Mouse (Mus musculus) adrenal gland, adult (tissue): Measurements from ENCODE around the gene Fxyd5.
A peak's percentile ranks its signal among the peaks of the same experiment; 100 is the strongest.

Source experiments
- DNase-seq, 2 experiments: peaks; one replicate each; pipeline ENCODE4 v3.0.0; 2022 to 2023; ENCODE audit warnings: low spot score in 1 of 2; ENCODE audit not compliant: inconsistent age in 2 of 2

Gene Fxyd5

DNA sequence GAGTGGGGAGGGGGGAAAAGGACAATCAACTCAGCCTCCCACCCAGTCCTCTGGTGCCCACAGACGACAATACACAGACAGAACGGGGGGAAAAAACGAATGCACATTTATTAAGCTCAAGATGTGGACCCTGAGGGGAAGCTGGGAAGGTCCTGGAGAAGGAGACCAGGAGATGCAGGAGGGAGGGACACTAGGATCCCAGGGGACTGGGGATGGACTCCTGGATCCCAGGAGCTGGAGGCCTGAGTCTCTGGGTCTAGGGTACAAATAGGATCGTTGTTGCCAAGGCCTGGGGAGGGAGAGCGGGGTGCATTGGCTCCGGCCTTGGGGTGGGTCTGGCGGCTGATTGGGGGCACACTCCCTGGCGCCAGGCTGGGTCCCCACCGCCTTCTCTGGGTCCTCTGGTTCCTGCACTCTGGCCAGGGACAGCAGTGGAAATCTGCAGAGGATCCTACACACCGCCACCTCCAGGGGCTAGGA is at the start of gene Fxyd5:
Fxyd5 (minus strand) TSS at position 51 of the 480 bp plus-strand sequence.
- DNase-seq: no peak

DNA sequence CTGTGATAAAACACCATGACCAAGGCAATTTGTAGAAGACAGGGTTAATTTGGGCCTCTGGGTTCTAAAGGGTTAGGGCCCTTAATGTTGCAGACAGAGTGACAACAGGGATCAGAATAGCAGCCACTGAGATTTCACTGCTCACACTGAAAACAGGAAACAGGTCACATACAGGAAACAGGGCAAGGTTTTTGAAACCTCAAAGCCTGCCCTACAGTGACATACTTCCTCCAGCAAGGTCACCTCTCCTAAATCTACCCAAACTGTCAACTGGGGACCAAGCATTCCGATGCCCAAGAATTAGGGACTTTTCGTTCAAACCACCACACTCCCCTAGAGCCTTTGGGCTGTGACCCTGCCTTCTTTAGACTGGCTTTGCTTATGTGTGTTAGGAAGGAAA is 47.4 kb upstream of the Fxyd5 start:
- DNase-seq: no peak

DNA sequence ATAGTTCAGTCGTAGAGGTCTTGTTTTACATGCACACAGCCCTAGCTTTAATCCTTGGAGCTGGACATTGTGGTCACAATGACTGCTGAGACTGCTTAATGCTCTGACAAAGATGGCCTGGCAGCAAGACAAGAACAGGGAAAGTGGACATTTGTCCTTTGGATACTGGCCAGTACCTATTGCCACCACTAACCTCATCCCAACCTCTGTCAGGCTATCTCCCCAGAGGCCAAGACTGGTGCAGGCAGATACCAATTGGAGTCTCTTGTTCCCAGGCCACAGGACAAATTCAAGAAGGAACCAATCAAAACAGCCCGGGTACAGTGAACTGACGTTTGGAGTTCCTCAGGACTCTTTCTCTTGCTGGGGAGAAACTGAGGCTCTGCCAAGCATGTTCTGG is 45.9 kb upstream of the Fxyd5 start:
- DNase-seq: peak in 1 of 2 experiments; percentile 60

DNA sequence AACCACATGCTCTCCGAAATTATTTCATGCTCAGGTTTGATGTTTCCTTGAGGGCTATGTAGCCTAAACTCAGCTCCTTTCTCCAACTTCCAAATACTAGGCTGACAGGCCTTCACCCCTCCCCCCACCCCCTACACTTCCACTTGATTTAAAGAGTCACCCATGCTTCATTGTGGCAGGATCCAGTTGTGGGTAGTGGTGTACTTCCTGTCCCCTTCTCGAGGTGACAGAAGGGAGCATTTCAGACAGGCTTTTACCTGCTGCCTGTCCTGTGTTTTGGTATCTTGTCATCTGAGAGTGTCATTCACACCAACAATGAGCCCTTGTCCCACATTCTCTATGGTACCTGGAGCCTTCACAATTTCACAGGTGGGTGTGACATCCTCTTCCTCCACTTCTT is 45.0 kb upstream of the Fxyd5 start:
- no peak for DNase-seq

DNA sequence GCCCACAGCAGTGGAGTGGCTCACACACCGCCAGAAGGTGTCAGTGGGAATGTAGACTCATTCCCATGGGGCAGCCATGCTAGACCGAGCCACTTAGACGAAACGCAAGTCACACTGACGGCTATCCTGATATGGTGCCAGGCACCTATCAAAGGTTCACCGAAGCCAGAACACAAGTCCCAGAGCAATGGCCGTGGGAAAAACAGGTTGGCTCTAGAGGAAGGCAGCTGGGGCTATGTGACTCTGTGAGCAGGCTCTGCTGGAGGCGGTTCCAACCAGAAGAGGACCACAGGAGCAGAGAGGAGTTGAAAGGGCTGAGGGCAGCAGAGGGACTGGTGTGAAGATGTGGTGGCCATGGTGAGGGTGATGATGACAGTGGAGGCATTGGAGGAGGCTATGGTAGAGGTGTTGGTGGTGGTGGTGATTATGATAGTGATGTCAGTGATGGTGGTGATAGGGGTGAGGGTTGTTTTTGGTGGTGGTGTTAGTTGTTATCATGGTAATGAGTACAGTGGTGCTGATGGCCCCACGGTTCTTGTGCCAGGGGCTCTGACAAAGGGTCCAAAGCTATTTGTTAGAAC is 44.0 kb upstream of the Fxyd5 start:
- no peak for DNase-seq

DNA sequence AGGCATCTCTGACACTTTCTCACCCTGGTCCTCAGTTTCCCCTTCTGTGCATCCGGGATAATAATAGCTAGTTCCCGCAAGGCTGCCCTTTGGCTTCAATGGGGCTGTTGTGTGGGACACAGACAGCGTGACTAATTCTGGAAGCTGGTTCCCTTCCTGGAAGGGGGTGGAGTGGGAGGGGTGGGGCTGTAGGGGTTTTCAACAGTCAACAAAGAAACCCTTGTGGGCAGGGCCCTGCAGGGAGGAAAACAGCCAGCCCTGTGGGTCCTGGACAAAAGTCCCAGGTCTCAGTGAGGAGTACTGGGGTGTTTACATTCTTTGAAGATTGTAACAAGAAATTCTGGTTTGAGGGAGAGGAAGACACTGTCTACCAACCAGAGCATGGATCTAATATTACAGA is 42.9 kb upstream of the Fxyd5 start:
- peak in 1 of 2 experiments; percentile 69 for DNase-seq

DNA sequence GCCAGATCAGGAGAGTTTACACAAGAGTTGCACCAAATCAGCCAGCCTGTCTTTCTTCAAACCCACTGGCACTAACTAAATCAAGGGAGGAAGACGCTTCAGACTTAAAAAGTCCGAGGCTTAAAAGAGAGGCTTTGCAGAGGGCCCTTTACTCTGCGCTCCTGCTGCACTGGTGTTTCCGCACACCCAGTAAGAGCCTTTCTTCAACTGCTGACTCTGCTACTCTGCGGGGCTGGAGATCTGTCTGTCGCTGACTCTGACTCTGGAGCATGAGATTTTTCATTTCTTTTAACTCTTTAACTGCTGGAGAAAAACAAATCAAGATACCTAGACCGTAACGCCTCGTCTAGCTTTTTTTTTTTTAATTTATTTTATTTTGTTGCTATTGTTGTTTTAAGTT is 41.9 kb upstream of the Fxyd5 start:
- no peak for DNase-seq

DNA sequence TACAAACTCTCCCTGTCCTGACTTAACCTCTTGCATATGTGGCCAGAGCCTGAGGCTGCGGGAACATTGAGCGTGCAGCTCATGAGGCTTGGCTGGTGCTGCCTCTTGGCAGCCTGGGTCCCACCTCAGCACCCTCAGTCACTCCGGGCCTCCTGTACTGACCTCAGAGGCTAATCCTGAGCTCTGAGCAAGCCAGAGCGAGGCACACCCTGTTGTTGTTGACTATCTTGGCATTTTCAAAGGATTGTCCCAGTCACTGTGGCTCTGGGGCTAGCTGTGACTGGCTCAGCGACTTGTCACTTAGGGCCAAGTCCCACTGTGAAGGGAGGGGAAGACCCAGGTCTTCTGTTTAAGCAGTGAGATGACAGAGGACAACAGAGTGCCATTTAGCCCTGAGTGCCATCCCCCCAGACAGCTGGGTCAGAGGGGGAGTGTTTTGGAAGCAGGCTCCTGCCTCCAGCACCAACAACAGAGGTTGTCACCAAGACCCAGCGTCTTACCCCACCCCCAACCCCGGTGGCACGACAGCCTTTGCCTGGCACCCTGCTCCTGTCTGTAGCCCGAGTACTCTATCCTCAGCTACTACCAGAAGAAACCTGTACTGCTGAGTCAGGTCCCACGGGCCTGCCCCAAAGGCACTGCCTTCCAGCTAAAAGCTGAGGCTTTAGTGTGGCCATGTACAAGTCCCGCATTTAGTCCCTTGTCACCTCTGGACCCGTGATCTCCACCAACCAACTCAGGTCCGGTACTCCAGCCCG is 40.7 kb upstream of the Fxyd5 start:
- DNase-seq: peak in 1 of 2 experiments; percentile 66

DNA sequence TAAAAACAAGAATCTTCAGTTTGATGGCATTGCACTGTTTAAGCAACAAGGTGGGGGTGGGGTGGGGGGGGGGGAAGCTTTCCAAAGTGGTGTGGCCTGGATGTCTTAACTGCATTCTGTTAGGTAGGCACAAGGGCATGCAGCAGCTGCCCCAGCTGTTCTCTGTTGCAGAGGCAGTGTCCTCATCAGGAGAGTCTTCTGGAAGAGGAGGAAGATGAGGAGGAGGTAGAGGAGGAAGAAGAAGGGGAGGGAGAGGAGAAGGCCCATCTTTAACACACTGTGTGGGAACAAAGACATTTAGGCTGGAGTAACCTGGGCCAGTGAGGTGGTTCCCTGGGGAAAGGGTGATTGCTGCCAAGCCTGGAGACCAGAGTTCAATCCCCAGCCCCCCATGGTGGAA is 39.8 kb upstream of the Fxyd5 start:
- DNase-seq: no peak

DNA sequence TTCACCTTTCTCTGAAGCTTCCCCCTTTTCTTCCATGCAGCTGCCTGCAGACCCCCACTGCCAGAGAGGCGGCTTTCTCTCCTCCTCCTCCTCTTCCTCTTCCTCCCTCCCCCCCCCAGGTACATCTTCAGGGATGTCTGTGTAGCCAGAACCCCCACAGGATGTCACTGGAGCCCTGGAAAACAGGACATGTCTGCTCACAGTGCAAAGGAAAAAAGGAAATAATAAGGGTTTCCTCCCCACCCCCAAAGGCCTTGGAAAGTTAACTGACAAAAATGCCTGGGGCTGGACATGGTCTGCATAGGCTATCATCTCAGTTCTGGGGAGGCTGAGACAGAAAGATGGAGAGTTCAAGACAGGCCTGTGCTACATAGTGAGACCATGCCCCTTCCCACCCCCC is 38.8 kb upstream of the Fxyd5 start:
- no peak for DNase-seq

DNA sequence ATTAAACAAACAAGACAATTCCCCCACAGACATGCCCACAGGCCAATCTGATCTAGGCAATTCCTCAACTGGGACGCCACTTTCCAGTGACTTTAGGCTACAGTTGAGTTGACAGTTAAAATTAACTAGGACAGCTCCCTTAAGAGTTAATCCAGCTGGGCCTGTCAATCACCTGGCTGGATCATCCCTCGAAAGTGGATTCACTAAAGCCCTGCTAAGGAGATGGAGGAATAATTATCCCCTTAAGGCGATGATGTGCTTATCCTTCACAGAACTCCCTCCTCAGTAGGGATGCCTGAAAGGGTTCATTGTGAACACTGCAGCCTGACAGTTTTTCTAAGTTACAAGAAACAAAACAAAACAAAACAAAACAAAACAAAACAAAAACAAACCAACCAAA is 38.3 kb upstream of the Fxyd5 start:
- no peak for DNase-seq

DNA sequence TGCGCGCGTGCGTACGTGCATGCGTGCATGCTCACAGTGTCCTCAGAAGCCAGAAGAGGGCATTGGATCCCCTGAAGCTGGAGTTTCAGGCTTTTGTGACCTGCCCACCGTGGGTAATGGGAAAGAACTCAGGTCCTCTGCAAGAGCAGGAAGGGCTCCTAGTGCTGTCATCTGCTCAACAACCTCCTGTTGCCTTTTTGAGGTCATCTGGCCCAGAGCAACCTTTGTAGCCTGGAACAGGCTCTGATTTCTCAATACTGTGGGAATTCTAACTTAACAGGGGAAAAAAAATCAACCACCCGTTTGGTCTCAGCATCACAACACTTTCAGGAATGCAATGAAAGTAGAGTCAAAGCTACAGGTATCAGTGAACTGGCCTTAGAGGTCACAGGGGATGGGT is 37.4 kb upstream of the Fxyd5 start:
- DNase-seq: no peak

DNA sequence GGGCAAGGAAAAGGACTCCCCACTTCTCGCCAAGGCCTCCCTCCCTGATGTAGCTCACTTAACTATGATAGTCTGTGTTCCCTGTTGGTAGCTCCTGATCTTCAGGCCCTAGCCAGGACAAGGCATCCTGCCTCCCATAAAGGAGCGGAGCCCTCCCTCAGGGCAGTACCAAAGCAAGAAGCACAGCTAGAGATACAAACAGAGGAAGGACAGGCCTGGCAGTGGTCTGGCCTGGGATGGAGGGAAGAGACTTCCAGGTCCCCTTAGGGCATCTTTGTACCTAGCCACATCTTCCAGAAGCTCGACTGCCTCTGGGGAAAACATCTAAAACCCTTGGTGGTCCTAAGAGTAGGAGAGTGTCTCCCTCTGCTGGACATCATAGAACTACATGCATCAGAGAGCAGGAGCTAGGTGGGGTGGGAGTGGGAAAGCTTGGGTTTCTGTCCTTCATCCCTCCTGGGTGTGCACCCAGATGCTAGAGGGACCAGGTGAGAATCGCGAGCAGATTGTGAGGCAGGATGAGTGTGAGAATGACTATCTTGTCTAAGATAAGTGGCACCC is 35.7 kb upstream of the Fxyd5 start:
- peak in 1 of 2 experiments; percentile 76 for DNase-seq

DNA sequence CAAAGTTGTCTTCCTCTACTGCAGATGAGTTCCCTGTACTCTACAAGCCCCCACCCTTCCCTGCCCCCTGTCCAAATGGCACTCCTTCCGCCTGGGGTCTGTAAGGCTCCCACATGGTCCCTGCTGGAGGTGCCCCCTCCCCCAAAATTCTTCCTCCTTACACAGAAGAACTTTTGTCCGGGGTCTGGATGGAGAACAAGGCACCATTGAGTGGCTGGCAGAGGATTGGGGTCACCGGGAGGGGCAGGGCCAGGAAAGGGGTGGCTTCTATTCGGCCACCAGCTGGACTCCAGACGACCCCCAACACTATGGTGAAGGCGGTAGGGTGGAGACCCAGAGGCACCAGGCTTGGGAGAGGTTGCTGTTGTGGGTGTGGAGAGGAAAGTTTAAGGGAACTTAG is 35.2 kb upstream of the Fxyd5 start:
- no peak for DNase-seq

DNA sequence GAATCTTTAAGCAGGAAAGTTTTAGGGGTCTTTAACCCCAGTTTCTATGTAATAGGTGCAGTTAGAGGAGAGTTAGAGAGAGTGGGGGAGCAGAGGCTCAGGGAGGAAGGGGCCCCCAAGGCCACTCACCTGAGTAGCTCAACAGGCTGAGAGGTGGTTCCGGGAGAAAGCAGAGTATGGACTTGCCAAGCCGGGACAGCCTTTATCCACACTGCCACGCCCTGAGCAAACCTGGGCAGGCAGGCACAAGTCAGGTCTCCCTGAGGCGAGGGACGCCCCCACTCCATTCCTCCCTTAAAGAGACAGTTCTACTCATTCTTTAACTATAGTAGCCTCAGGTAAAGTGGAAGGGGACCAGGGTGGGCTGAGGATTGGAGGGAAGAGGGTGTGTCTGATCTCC is 34.2 kb upstream of the Fxyd5 start, which contains the start of gene Fxyd3:
Fxyd3 (minus strand) TSS at position 213 of the 400 bp plus-strand sequence.
- DNase-seq: no peak

DNA sequence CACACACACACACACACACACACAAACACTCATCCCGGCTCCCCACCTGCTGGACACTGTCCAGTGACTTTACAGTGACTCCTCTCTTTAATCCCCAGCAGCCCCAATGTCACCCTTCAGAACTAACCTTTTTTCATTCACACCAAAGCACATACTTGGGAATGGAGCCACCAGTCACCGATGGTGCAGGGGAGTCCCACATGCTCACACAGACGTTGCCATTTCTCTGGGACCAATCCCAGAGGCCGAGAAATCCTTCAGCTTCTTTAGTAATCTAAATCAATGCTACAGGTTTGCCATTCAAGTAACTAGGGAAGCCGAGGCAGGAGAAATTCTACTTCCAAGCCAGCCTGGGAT is 32.4 kb upstream of the Fxyd5 start:
- no peak for DNase-seq

DNA sequence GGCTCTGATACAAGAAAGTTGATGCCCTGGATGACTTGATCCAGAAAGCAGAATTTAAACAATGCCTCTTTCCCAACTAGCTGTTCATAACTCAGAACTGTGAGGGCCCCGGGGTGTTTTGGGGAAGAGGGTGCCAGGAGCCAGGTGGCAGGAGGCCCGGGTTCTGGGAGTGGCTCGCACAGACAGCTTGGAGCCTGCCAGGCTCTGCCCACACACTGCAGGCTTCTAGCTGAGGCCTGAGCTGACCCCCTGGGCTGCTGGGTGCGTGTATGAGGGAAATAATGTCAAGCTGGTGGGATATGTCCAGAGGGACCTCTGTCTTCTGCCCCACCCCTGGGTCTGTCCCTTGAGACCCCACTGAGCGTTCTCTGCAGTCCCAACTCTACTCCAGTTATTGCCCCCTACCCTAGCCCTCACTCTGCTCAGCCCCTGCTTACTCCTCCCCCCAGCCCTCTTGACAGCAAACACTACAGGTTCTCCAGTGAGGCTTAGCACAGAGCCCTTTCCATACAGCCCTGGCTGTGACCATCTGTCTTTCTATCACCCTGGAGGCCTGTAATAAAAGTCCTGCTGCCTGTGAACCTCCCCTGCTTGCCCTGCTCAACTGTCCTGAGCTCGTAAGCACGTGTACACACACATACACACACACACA is 31.9 kb upstream of the Fxyd5 start:
- DNase-seq: no peak

DNA sequence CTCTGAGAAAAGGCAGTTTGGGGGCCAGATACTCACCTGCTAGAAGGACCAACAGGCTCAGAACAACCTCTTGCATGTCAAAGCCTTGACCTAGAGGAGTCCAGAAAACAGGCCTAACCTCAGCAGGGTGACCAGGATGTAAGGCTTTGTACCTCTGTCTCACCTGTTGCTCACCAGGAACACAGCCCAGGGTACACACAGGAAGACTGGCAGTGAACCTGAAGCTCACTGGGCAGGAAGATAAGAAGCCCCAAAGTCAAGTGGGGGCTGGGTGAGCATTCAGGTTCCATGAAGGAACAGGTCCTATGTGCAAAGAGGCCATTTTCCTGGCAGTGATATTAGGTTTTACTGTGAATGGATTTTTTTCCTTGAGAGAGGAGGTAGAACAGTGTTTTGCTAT is 31.3 kb upstream of the Fxyd5 start:
- no peak for DNase-seq

DNA sequence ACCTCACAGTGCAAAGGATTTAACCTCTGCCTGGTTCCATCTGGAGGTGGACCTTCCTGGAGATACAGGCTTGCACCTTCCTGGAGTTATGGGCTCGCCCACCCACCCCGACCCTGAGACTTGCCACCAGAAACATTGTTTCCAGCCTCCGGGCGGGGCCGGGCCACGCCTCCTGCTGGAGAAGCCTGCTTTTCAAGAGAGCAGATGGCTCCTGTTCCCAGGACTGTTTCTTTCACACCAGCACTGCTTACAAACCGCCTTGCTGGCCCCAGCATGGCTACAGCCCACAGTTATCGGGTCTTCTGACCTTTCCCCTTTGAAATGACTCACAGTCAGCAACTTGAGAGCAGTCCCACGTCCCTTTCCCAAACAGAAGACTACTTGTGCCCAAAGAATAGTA is 30.0 kb upstream of the Fxyd5 start:
- DNase-seq: no peak

DNA sequence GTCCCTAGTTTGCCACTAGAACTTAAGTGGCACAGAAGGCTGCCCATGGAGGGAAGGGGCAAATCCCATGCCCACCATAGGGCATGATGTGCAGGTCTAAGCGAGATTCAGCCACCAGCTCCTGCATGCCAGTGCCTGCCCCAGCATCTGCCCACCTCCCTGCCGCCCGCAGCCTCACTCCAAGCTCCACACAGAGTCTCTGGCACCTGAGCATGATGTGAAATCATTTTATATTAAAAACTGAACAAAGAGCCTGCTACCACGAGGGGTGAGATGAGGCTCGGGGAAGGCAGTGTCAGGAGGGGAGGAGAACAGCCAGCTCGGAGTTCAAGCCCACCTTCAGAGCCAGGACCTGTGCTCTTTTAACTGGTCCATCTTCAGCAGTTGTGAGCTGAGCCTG is 28.0 kb upstream of the Fxyd5 start:
- no peak for DNase-seq

DNA sequence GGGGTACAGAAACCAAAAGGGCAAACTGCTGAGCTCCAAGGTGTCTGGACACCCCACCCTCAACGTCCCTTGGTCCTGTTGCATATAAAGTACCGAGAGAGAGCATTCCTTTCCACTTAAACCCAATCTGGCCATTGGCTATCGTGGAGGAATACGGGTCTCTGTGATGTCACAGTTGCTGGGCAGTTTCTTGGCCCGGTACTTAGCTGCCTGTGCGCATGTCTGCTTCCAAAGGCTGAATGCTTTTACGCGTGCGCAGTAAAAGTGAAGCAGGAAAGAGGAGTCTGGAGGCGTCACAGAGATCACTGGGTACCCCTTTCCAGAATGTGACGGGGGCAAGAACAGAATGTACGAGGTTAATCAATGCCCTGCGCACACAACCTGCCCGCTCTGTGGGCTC is 27.2 kb upstream of the Fxyd5 start:
- no peak for DNase-seq

DNA sequence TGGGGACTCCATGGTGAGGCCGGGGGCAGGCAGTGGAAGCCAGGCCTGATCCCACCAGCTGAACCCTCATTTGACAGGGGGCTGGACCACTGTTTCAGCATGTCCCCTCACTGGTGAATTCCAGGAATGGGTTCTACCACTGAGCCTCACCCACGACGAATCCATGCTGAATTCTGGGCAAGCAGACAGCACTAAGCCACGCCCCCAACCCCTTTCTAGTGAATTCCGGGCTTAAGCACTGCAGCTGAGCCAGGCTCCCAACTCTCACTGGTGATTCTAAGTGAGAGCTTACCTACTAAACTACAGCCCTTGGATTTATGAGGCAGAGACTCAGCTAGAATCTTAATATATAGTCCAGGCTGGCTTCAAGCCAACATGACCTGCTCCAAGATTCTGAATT is 25.6 kb upstream of the Fxyd5 start:
- DNase-seq: no peak
